In genomic region chr14:82998135-82998534, GRCm38 (mm10) we compare ENCODE assay signal across 26 mouse cellular contexts.
DNase-seq lines count a peak whose midpoint lies in the region; ATAC-seq and TF ChIP-seq lines count a peak whose summit lies in the region.
"Had no signal": no experiment of that assay in that cellular context is flagged by ENCODE, and none has a peak within 500 bp of the region (broad histone marks: within the 10 kb centered on the region; RNA-seq: fewer than 3 reads in every experiment).

No protein-coding gene starts in this region.

- 42% methylated on average over 1 of the region's 1 CpGs for WGBS in forebrain, postnatal 0 days
- 49% methylated on average over 1 of the region's 1 CpGs for WGBS in forebrain, embryonic 15.5 days

- no peak for TF ChIP-seq POLR2A in MEL (IDR thresholded peaks at IDR 0.05; ENCODE audit: control insufficient read depth in 1 of 2, insufficient read depth in 1 of 2, low read depth in 1 of 2, low read length in 2 of 2, poor library complexity in 1 of 2)

- ATAC-seq in forebrain, postnatal 0 days = no peak
- ATAC-seq in forebrain, embryonic 15.5 days (replicated peaks) = no peak
- ATAC-seq in granulocyte monocyte progenitor cell, adult 5-6 weeks (replicated peaks; ENCODE audit: poor library complexity, severe bottlenecking) = peak; percentile 81
- ATAC-seq: Patski had no signal

- TF ChIP-seq RAD21 in MEL (IDR thresholded peaks at IDR 0.05; ENCODE audit: low read depth, low read length) = no peak

- H3K79me2 ChIP-seq in MEL (ENCODE audit: control insufficient read depth, insufficient read depth, low read length, poor library complexity) = no peaks in the 10 kb centered on the region

- H3K27me3 ChIP-seq in forebrain, postnatal 0 days (ENCODE audit: insufficient read depth, low read length) = no peaks in the 10 kb centered on the region
- H3K27me3 ChIP-seq in forebrain, embryonic 15.5 days = no peaks in the 10 kb centered on the region
- no peaks in the 10 kb centered on the region for H3K27me3 ChIP-seq in MEL (ENCODE audit: control insufficient read depth in 1 of 2, insufficient read depth in 2 of 2, low read length in 2 of 2)
- H3K27me3 ChIP-seq: embryonic facial prominence, embryonic 13.5 days; forebrain, embryonic 12.5 days; hindbrain, embryonic 12.5 days; hindbrain, embryonic 15.5 days; Patski had no signal

- H3K9me3 ChIP-seq in forebrain, postnatal 0 days (ENCODE audit: low read length) = no peaks in the 10 kb centered on the region
- H3K9me3 ChIP-seq in forebrain, embryonic 15.5 days = no peaks in the 10 kb centered on the region
- H3K9me3 ChIP-seq in MEL (replicated peaks; ENCODE audit: insufficient read depth, low read length) = no peaks in the 10 kb centered on the region
- H3K9me3 ChIP-seq: embryonic facial prominence, embryonic 10.5 days; embryonic facial prominence, embryonic 13.5 days; forebrain, embryonic 12.5 days; hindbrain, embryonic 12.5 days; hindbrain, embryonic 15.5 days had no signal

- DNase-seq in forebrain, postnatal 0 days = peak; percentile 3
- peak; percentile 69 for DNase-seq in 416B (ENCODE audit: low read depth)
- DNase-seq in MEL (ENCODE audit: low read depth, low spot score) = peak; percentile 19
- no peak for DNase-seq in spleen, adult 12 weeks (ENCODE audit: low spot score)
- no peak for DNase-seq in layer of hippocampus, postnatal 14 days (ENCODE audit: low spot score in 2 of 2)
- no peak for DNase-seq in thymus, postnatal 14 days
- DNase-seq: adrenal gland, postnatal 10 days; adrenal gland, postnatal 36 days; cerebellum, adult 11 months; cerebellum, adult 2 months; cerebellum, adult 9-11 months; cerebellum, postnatal 25 days; embryo, embryonic 11 days; gastrocnemius, postnatal 10 days; gastrocnemius, postnatal 36 days; heart, adult 11 months had no signal

- H3K9ac ChIP-seq in forebrain, postnatal 0 days = no peak overlapping the region
- H3K9ac ChIP-seq in forebrain, embryonic 15.5 days (replicated peaks) = no peak overlapping the region
- no peak overlapping the region for H3K9ac ChIP-seq in MEL (ENCODE audit: control insufficient read depth, low read depth, low read length, poor library complexity, severe bottlenecking)
- H3K9ac ChIP-seq: embryonic facial prominence, embryonic 13.5 days; forebrain, embryonic 12.5 days; hindbrain, embryonic 12.5 days; hindbrain, embryonic 15.5 days had no signal

- TF ChIP-seq EP300 in MEL (IDR thresholded peaks at IDR 0.05; ENCODE audit: low read depth in 1 of 2, low read length in 2 of 2) = no peak

- TF ChIP-seq CTCF in forebrain, postnatal 0 days (IDR thresholded peaks at IDR 0.05; ENCODE audit: low read depth) = no peak
- no peak for TF ChIP-seq CTCF in MEL (IDR thresholded peaks at IDR 0.05 in 2 of 3, conservative IDR thresholded peaks at IDR 0.05 in 1 of 3; ENCODE audit: control insufficient read depth in 1 of 3, insufficient read depth in 1 of 3, low read depth in 2 of 3, low read length in 3 of 3, poor library complexity in 1 of 3, severe bottlenecking in 1 of 3)

- no peak overlapping the region for H3K4me3 ChIP-seq in forebrain, postnatal 0 days (ENCODE audit: low read depth, low read length)
- no peak overlapping the region for H3K4me3 ChIP-seq in forebrain, embryonic 15.5 days
- H3K4me3 ChIP-seq in MEL (ENCODE audit: control insufficient read depth in 1 of 2, insufficient read depth in 1 of 2, low read depth in 2 of 2, low read length in 2 of 2) = no peak overlapping the region
- H3K4me3 ChIP-seq: embryonic facial prominence, embryonic 10.5 days; embryonic facial prominence, embryonic 13.5 days; erythroblast, embryonic 14.5 days; forebrain, embryonic 12.5 days; hindbrain, embryonic 12.5 days; hindbrain, embryonic 15.5 days had no signal

- no peak overlapping the region for H3K4me2 ChIP-seq in forebrain, postnatal 0 days (ENCODE audit: low read depth)
- H3K4me2 ChIP-seq in forebrain, embryonic 15.5 days (replicated peaks) = no peak overlapping the region
- H3K4me2 ChIP-seq: embryonic facial prominence, embryonic 13.5 days; forebrain, embryonic 12.5 days; heart, embryonic 11.5 days; hindbrain, embryonic 12.5 days; hindbrain, embryonic 15.5 days had no signal

- no peaks in the 10 kb centered on the region for H3K4me1 ChIP-seq in forebrain, postnatal 0 days (ENCODE audit: insufficient read depth)
- H3K4me1 ChIP-seq in forebrain, embryonic 15.5 days = no peaks in the 10 kb centered on the region
- no peaks in the 10 kb centered on the region; a peak in 1 of 4 replicates for H3K4me1 ChIP-seq in MEL (ENCODE audit: control insufficient read depth in 1 of 2, insufficient read depth in 2 of 2, low read length in 2 of 2)
- H3K4me1 ChIP-seq: embryonic facial prominence, embryonic 10.5 days; embryonic facial prominence, embryonic 13.5 days; forebrain, embryonic 12.5 days; hindbrain, embryonic 12.5 days; hindbrain, embryonic 15.5 days had no signal

- no peaks in the 10 kb centered on the region for H3K36me3 ChIP-seq in forebrain, postnatal 0 days (ENCODE audit: insufficient read depth)
- H3K36me3 ChIP-seq in forebrain, embryonic 15.5 days = no peaks in the 10 kb centered on the region
- no peaks in the 10 kb centered on the region for H3K36me3 ChIP-seq in MEL (ENCODE audit: control insufficient read depth in 1 of 2, insufficient read depth in 2 of 2, low read length in 2 of 2)
- H3K36me3 ChIP-seq: embryonic facial prominence, embryonic 10.5 days; embryonic facial prominence, embryonic 13.5 days; forebrain, embryonic 12.5 days; hindbrain, embryonic 12.5 days; hindbrain, embryonic 15.5 days had no signal

- no peak overlapping the region for H3K27ac ChIP-seq in forebrain, postnatal 0 days (ENCODE audit: low read depth, low read length)
- H3K27ac ChIP-seq in forebrain, embryonic 15.5 days (replicated peaks) = no peak overlapping the region
- H3K27ac ChIP-seq in MEL (ENCODE audit: control insufficient read depth, low read depth, low read length) = no peak overlapping the region
- H3K27ac ChIP-seq: embryonic facial prominence, embryonic 10.5 days; embryonic facial prominence, embryonic 13.5 days; forebrain, embryonic 12.5 days; hindbrain, embryonic 12.5 days; hindbrain, embryonic 15.5 days had no signal

TF ChIP-seq in MEL, 35 proteins besides CTCF, POLR2A, EP300 and RAD21:
- TF ChIP-seq BHLHE40 (IDR thresholded peaks at IDR 0.05; ENCODE audit: borderline replicate concordance, low read depth, low read length) (no peak), CHD2 (IDR thresholded peaks at IDR 0.05; ENCODE audit: low read length) (no peak)
TF ChIP-seq in MEL: peak in this region for 0.

Comparison
In these comparisons a context has a peak if more than half of its experiments do, and no peak if none do; other contexts are left out.
1. DNase-seq: peak in forebrain, postnatal 0 days (single experiment), 416B (single experiment) and MEL (single experiment); none in spleen, adult 12 weeks (single experiment), layer of hippocampus, postnatal 14 days (0 of 2) and thymus, postnatal 14 days (single experiment).